Mouse (Mus musculus): ENCODE measurements around the gene She. TPM values are rescaled to one million over a fixed set of nuclear protein-coding genes. Genes with fewer than 3 reads are reported as not detected.

The She gene
- polyA plus RNA-seq, 1 experiment: 3.4 TPM

- DNase-seq (ENCODE audit: low read depth): no peak
Observed at GRCm38 (mm10) chr3:89882556-89883181, 51.5 kb downstream of the She start.

DNA sequence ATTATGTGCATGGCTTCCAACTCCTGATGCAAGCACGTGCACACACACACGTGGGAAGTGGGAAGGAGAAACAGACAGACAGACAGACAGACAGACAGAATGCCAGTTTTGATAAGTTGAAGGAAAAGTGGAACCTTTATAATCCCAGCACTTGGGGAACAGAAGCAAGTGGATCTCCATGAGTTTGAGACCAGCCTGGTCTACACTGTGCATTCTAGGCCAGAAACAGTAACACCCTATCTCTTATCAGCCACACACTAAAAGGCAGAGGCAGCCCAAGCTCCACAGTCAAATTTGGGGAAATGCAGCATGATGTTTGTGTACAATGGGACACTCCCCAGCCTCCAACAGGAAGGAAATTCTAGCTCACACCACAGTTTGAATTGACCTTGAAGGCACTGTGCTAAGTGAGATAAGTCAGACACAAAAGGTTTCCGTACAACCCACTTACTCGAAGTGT, 52.4 kb downstream of the She start:
- no peak for DNase-seq (ENCODE audit: low read depth)

DNA sequence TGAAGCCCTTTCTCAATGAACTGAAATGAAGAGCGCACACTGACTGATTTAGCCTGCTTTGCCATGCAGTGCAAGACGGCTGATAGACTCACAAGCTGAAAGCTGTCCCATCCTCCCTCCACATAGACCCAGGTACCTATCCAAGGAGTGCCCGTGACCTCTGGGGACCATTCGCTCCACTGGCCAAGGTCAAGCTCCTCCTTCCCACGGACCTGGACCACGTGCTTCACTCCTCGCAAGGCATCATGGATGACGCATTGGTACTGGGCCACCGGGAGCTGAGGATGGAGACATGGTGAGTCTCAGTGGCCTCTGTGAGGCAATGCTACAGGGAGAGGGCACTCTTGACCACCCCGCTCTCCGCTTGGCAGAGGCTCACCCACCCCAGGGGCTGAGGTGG, 54.6 kb downstream of the She start:
- DNase-seq (ENCODE audit: low read depth): no peak

GRCm38 (mm10) chr3:89887582-89888230, 56.5 kb downstream of the She start:
- no peak for DNase-seq (ENCODE audit: low read depth)

DNA sequence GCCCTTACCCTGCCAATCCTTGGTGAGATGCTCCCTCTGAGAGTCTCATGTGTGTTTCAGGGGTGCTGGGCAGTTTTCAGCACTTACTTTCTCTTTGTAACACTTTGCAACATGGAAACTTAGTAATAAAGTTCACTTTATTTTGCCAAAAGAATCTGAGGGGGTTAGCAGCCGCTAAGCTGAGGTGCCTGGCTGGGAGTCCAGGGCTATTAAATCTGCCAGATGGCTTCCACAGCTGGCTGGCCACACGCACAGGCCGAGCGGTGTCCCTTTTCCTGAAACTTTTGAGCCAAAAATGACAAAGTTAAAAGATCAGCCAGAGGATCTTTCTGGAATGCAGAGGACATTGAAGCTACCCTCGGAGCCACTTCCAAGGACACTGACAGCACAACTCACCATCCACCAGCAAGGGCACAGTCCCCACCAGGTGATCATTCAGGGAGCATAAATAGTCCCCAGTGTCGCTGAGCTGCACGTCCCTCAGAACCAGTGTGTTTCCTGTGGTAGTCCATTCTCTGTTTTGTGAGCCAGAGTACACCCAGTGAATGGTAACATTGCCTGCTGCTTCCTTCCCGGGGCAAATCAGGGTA, 58.8 kb downstream of the She start:
- DNase-seq (ENCODE audit: low read depth): no peak

DNA sequence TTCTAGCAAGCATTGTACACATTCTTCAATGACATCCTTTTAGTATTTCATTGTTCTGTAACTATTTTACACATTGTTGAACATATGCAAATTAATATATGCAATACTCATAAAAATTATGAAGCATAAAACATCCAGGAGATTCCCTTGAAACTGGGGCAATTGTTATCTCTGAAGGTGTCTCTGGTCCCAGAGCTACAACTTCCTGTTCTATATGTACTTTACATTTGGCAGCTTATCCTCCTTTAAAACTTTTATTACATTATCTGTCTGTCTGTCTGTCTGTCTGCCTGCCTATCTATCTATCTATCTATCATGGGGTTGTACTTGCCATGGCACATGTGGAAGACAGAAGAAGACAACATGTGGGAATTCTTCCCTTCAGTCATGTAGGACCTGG, 60.5 kb downstream of the She start:
- no peak for DNase-seq (ENCODE audit: low read depth)

DNA sequence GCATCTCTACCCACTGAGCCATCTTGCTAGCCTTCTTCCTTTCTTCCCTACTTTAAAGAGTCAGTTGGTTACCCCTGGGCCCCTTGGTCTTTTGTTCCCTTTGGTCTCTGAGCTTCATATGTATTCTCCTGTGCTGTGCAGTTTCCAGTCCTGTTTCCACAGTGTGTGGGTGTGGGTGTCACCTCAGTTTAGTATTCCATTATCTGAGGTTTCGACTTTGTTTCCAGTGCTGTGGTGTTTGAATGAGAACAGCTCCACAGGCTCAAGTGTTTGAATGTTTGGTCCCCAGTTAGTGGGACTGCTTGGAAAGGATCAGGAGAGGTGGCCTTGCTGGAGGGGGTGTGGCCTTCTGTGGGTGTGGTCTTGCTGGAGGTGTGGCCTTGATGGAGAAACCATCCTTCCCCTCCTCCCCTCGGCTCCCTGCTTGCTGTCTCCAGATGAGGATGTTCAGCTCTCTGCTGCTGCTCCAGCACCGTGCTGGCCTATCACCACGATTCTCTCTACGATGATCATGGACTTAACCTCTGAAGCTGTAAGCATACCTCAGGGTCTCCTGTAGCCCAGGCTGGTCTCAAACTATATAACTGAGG, 61.4 kb downstream of the She start:
- no peak for DNase-seq (ENCODE audit: low read depth)

DNA sequence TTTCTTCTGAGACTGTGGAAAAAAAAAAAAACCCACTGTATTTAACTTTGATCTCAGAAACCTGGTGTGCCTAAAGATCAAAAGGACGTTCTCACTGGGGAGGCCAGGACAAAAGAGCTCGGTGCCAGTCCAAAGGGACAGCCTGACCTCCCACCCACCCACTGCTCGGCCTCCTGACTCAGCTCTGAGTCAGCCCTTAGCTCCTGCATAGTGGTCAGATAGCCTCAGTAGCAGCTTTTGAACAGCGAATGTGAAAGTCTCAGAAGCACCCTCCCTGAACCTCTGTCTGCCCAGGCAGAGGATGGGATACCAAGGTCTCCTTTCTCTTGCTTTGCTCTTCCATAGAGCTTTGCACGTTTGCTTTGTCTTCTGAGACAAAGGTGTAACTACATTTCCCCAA, 65.4 kb downstream of the She start:
- DNase-seq (ENCODE audit: low read depth): no peak

DNA sequence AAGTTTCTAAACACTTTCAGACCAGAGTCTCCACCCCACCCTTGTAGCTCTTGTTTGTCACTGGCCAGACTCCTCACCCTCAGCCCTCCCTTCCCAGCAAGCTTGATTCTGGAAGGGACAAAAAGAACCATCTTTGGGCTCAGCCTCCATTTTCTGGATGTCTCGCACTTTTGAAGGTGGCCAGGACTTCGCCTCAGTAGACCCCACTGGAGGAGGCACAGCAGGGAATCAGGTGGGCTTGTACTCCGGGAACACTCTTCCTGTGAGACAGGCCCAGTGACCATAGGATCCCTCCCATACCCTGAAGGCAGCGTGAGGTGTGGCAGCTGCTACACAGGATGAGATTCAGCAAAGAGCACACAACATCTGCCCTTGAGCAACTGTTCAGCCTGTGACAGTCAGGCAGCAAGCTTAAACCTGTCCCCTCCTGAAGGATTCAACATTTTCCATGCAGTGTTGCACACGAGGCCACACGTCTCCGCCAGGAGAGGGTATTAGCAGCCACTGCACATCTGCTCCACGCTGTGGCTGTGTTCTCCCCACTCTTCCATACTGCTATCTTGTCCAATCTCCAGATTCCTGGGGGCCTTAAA, 66.1 kb downstream of the She start:
- no peak for DNase-seq (ENCODE audit: low read depth)

DNA sequence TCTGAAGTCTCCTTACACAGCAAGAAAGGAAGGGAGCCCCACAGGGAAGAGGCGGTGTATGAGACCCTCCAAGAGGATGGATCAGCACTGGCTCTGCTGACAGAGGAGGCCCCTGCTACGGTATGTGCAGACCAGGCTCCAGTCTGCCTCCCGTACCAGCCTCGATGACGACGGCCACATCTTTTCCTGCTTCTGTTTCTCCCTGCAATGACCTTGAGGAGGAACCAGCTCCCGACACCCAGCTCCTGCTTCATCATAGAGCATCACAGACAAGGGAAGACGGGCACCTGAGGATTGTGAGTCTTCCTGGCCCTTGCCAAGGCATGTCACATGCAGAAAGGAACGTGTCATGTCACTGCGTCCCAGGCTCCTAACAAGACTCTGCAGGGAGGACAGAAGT, 66.8 kb downstream of the She start:
- DNase-seq (ENCODE audit: low read depth): no peak

DNA sequence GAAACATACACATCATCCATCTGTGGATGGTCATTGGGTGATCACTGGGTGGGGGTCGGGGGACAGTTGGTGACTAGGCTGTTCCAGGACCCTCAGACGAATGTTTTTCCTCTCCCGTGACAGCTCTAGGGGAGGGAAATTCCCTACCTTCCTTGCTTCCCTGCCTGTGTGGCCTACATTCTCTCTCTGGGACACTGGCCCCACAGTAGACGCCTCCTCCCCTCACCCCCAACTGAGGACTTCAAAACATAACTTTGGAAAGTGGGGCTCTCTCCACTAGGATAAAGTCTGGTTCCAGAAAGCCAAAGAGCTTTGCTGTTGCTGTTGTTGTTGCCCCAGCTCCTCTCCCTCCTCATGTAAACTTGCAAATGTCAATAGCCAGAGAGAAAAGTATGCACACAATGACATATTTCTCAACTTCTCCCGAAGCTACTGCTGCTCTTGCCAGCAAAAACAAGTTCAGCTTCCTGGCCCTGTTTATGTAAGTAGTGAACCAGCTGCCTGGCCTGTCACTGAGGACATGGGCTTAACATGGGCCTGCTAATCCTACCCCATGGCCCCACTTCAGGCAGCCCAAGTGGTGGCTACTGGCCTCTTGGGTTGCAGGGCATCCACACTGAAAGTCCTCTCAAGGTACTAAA, 67.8 kb downstream of the She start:
- peak; percentile 82 for DNase-seq (ENCODE audit: low read depth)

DNA sequence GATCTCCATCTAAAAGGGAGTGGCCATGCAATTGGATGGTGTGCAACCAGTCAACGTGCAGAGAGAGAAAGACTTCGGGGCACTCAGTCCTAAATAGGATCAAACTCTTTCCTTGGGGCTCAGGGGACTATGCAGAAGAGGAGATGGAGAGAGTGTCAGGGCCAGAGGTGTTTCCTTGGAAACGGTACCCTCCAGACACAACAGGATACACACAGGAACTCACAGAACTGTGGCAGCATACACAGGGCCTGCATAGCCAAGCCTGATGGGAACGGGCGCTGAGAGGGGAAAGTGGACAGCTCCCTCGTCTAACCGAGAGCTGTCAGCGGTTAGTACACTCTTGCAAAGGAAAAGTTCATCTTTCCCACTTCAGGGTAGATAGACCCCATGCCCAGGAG, 68.3 kb downstream of the She start:
- DNase-seq (ENCODE audit: low read depth): no peak

DNA sequence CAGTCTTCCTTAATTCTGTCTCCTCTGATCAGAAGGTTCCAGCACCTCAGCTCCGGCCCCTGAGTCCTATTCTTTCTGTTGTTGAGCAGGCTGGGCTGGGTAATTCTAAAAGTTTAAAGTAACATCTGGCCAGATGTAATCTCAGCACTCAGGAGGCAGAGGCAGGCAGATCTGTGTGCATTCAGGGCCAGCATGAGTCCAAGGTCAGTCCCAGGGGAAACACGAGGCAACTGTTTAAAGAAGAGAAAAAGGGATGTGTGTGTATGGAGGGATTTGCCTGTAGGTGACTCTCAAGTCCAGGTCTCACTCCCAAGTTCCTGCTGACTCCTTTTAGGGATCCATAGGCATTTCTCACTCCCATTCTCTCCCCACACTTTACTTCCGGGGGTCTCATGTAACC, 76.7 kb downstream of the She start:
- DNase-seq (ENCODE audit: low read depth): no peak

Other genes with a start within 250 kb of the She start
- gene Adar, start 116.3 kb upstream of the She start, polyA plus RNA-seq (2012; rRNA removed): 26.3 and 28.9 TPM in 2 replicates
- gene Chrnb2, start 66.7 kb upstream of the She start, polyA plus RNA-seq (2012; rRNA removed): 1.2 and 1.4 TPM in 2 replicates
- 23.4 TPM in 2 replicates for gene Ube2q1, start 57.8 kb upstream of the She start, polyA plus RNA-seq (2012; rRNA removed)
- 10.7 and 12.3 TPM in 2 replicates for gene Il6ra, start 81.8 kb downstream of the She start, polyA plus RNA-seq (2012; rRNA removed)
- 37.4 and 56.5 TPM in 2 replicates for gene Atp8b2, start 132.1 kb downstream of the She start, polyA plus RNA-seq (2012; rRNA removed)
- 79.3 and 99.6 TPM in 2 replicates for gene Hax1, start 167.4 kb downstream of the She start, polyA plus RNA-seq (2012; rRNA removed)
- 72.5 and 74.7 TPM in 2 replicates for gene 4933434E20Rik, start 220.3 kb downstream of the She start, polyA plus RNA-seq (2012; rRNA removed)
- gene Ubap2l, start 221.3 kb downstream of the She start, polyA plus RNA-seq (2012; rRNA removed): 116 and 119 TPM in 2 replicates
- 117 and 128 TPM in 2 replicates for gene Tpm3, start 241.3 kb downstream of the She start, polyA plus RNA-seq (2012; rRNA removed)